Mouse (Mus musculus) stomach, embryonic 16.5 days (tissue): Measurements from ENCODE around the gene Bcas3. TPM values are rescaled to one million over a fixed set of nuclear protein-coding genes. Genes with fewer than 3 reads are reported as not detected.

ENCODE experiments used
- ATAC-seq: fragments of 200-750 bp; cut with Nextera tagmentation; 2 replicates; pipeline ENCODE4 v1.8.0; 2017; ENCODE audit warnings: moderate number of reproducible peaks, moderate TSS enrichment; ENCODE audit not compliant: insufficient read depth, low FRiP score
- H3K27ac ChIP-seq: fragments of 300-500 bp; sonication (generic); 2 replicates; pipeline ENCODE4 v1.5.1; 2014; ENCODE audit warnings: low read length
- H3K27me3 ChIP-seq: fragments of 300-500 bp; sonication (generic); 2 replicates; pipeline ENCODE4 v1.6.1; 2014; ENCODE audit warnings: low read length, control low read depth, mixed read lengths; ENCODE audit not compliant: control insufficient read depth, insufficient read depth
- H3K36me3 ChIP-seq: fragments of 300-500 bp; sonication (generic); 2 replicates; pipeline ENCODE4 v1.6.1; 2014; ENCODE audit warnings: low read length; ENCODE audit not compliant: control insufficient read depth, insufficient read depth
- H3K4me1 ChIP-seq: fragments of 300-500 bp; sonication (generic); 2 replicates; pipeline ENCODE4 v1.6.1; 2014; ENCODE audit warnings: low read length, control low read depth, mixed read lengths; ENCODE audit not compliant: control insufficient read depth, insufficient read depth
- H3K4me2 ChIP-seq: fragments of 300-500 bp; sonication (generic); 2 replicates; pipeline ENCODE4 v1.6.1; 2014; ENCODE audit warnings: low read depth, low read length, mixed read lengths
- H3K4me3 ChIP-seq: fragments of 300-500 bp; sonication (generic); replicated peaks from 2 replicates; pipeline ENCODE4 v1.5.1; 2014; ENCODE audit warnings: mild to moderate bottlenecking, low read length
- H3K9ac ChIP-seq: fragments of 300-500 bp; sonication (generic); 2 replicates; pipeline ENCODE4 v1.6.1; 2014; ENCODE audit warnings: low read length
- H3K9me3 ChIP-seq: fragments of 300-500 bp; sonication (generic); replicated peaks from 2 replicates; pipeline ENCODE4 v1.6.1; 2016; ENCODE audit warnings: low read length, control low read depth; ENCODE audit not compliant: control insufficient read depth
- whole genome bisulfite sequencing: fragments of 180-500 bp; shearing (Covaris S2); extraction: QIAGEN DNeasy Blood & Tissue Kit; methylation state at CpG from one replicate; pipeline ENCODE4 v1.1.7; 2014; 5-methylcytosine and 5-hydroxymethylcytosine counted together
- polyA plus RNA-seq: library from polyadenylated mRNA; unstranded; fragments of >200 nt; fragmentation: Nextera tagmentation; extraction: Ambion mirVana; gene quantifications from 2 replicates; pipeline ENCODE4 v1.2.1, GENCODE M21; 2015

Bcas3 gene
- polyA plus RNA-seq, 1 experiment from 2014 or later = 21.2 TPM

GRCm38 (mm10) chr11:85323567-85324330 lies 29.2 kb upstream of the Bcas3 start:
- no peak for ATAC-seq
- no peaks in the 10 kb centered on the region for H3K9me3 ChIP-seq
- no peak overlapping the region for H3K4me2 ChIP-seq
- H3K4me1 ChIP-seq = no peaks in the 10 kb centered on the region
- H3K27me3 ChIP-seq = no peaks in the 10 kb centered on the region
- H3K27ac ChIP-seq = no peak overlapping the region
- no peak overlapping the region for H3K4me3 ChIP-seq
- 83% methylated on average over 9 of the region's 9 CpGs for WGBS
- H3K9ac ChIP-seq = no peak overlapping the region
- no peaks in the 10 kb centered on the region; the same call in 1 of the 2 replicates for H3K36me3 ChIP-seq

- Histone ChIP-seq H3K9me3 (no peaks in the 10 kb centered on the region), H3K9ac (no peak overlapping the region), H3K36me3 (no peaks in the 10 kb centered on the region; the same call in 1 of the 2 replicates), H3K4me2 (no peak overlapping the region), H3K27me3 (no peaks in the 10 kb centered on the region), H3K27ac (no peak overlapping the region), H3K4me3 (no peak overlapping the region), H3K4me1 (no peaks in the 10 kb centered on the region)
- ATAC-seq = no peak
- 94% methylated on average over 3 of the region's 3 CpGs for WGBS
These were observed 24.2 kb upstream of the Bcas3 start for GRCm38 (mm10) chr11:85328717-85329116.

GRCm38 (mm10) chr11:85329167-85329894 lies 23.6 kb upstream of the Bcas3 start:
- no peak overlapping the region for H3K4me3 ChIP-seq
- H3K27me3 ChIP-seq = no peaks in the 10 kb centered on the region
- no peak overlapping the region for H3K9ac ChIP-seq
- H3K27ac ChIP-seq = no peak overlapping the region
- no peaks in the 10 kb centered on the region for H3K4me1 ChIP-seq
- H3K4me2 ChIP-seq = no peak overlapping the region
- no peaks in the 10 kb centered on the region; the same call in 1 of the 2 replicates for H3K36me3 ChIP-seq
- no peak for ATAC-seq
- no peaks in the 10 kb centered on the region for H3K9me3 ChIP-seq
- WGBS = 77% methylated on average over 7 of the region's 7 CpGs

- H3K36me3 ChIP-seq = no peaks in the 10 kb centered on the region; the same call in 1 of the 2 replicates
- H3K9me3 ChIP-seq = no peaks in the 10 kb centered on the region
- no peak overlapping the region for H3K4me2 ChIP-seq
- 47% methylated on average over 4 of the region's 4 CpGs for WGBS
- H3K4me1 ChIP-seq = no peaks in the 10 kb centered on the region
- H3K27me3 ChIP-seq = no peaks in the 10 kb centered on the region
- no peak for ATAC-seq
- no peak overlapping the region for H3K4me3 ChIP-seq
- H3K9ac ChIP-seq = no peak overlapping the region
- no peak overlapping the region for H3K27ac ChIP-seq
These were observed 18.2 kb upstream of the Bcas3 start for GRCm38 (mm10) chr11:85334778-85335177.

- 0 out of 2 replicates have a peak, but pooled peaks cover 7% of the 10 kb centered on the region for H3K36me3 ChIP-seq
These were observed 13.7 kb upstream of the Bcas3 start for GRCm38 (mm10) chr11:85339173-85339831.

GRCm38 (mm10) chr11:85340070-85340616 lies 12.8 kb upstream of the Bcas3 start:
- Histone ChIP-seq H3K36me3 (0 out of 2 replicates have a peak, but pooled peaks cover 7% of the 10 kb centered on the region), H3K4me3 (no peak overlapping the region), H3K4me2 (no peak overlapping the region), H3K9me3 (no peaks in the 10 kb centered on the region), H3K4me1 (no peaks in the 10 kb centered on the region), H3K9ac (no peak overlapping the region), H3K27ac (no peak overlapping the region), H3K27me3 (no peaks in the 10 kb centered on the region)
- ATAC-seq = no peak
- WGBS = 79% methylated on average over 7 of the region's 7 CpGs

More at GRCm38 (mm10) chr11:85339173-85339831, 13.7 kb upstream of the Bcas3 start:
- Histone ChIP-seq H3K27me3 (no peaks in the 10 kb centered on the region), H3K4me2 (no peak overlapping the region), H3K4me1 (no peaks in the 10 kb centered on the region), H3K4me3 (no peak overlapping the region), H3K9ac (no peak overlapping the region), H3K9me3 (no peaks in the 10 kb centered on the region), H3K27ac (no peak overlapping the region)
- 94% methylated on average over 6 of the region's 6 CpGs for WGBS
- no peak; the same call in 1 of the 2 replicates for ATAC-seq

GRCm38 (mm10) chr11:85353819-85354218 lies 852 bp downstream of the Bcas3 start:
- Histone ChIP-seq H3K4me2 (peak overlapping the region; percentile 82), H3K27me3 (no peaks in the 10 kb centered on the region), H3K27ac (no peak overlapping the region), H3K36me3 (no peaks in the 10 kb centered on the region), H3K9me3 (no peaks in the 10 kb centered on the region), H3K4me3 (peak overlapping the region; percentile 73), H3K4me1 (peaks cover 3% of the 10 kb centered on the region; the same call in 1 of the 2 replicates), H3K9ac (no peak overlapping the region; the same call in 1 of the 2 replicates)
- no peak for ATAC-seq
- 51% methylated on average over 4 of the region's 4 CpGs for WGBS

- Histone ChIP-seq H3K27ac (no peak overlapping the region), H3K27me3 (no peaks in the 10 kb centered on the region), H3K4me1 (no peaks in the 10 kb centered on the region), H3K9me3 (no peaks in the 10 kb centered on the region), H3K4me3 (no peak overlapping the region), H3K9ac (no peak overlapping the region), H3K36me3 (no peaks in the 10 kb centered on the region), H3K4me2 (no peak overlapping the region)
- 91% methylated on average over 6 of the region's 6 CpGs for WGBS
- no peak for ATAC-seq
These were observed 6.7 kb downstream of the Bcas3 start for GRCm38 (mm10) chr11:85359641-85360040.
